14 mouse cellular contexts compared by ENCODE assay signal in the genomic region with DNA sequence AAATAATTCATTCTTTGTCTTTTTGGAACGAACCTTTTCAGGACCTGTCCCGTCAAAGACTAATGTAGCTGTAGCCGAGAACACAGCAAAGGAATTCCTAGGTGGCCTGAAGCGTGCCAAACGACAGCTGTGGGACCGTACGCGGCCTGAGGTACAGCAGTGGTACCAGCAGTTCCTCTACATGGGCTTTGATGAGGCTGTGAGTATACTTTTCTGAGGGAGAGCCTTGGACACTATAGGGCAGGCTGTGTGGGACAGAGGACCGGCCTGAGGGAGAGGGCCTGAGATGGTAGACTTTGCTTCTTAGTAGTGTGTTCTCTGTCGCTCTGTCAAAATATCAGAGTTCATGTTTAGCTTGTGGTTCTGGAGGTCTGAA. TPM values are rescaled to one million over a fixed set of nuclear protein-coding genes. Genes with fewer than 3 reads are reported as not detected.
DNase-seq lines count a peak whose midpoint lies in the region; ATAC-seq and TF ChIP-seq lines count a peak whose summit lies in the region.
"Had no signal": no experiment of that assay in that cellular context is flagged by ENCODE, and none has a peak within 500 bp of the region (broad histone marks: within the 10 kb centered on the region; RNA-seq: fewer than 3 reads in every experiment).

No protein-coding gene starts in this region.

- H3K9me3 ChIP-seq in kidney, postnatal 0 days (replicated peaks; ENCODE audit: low read length): no peaks in the 10 kb centered on the region
- H3K9me3 ChIP-seq in neural tube, embryonic 12.5 days: no peaks in the 10 kb centered on the region
- no peaks in the 10 kb centered on the region for H3K9me3 ChIP-seq in neural tube, embryonic 15.5 days (replicated peaks)
- H3K9me3 ChIP-seq in hindbrain, embryonic 14.5 days (ENCODE audit: control insufficient read depth, low read length): no peaks in the 10 kb centered on the region
- H3K9me3 ChIP-seq: embryonic facial prominence, embryonic 15.5 days; heart, embryonic 13.5 days; limb, embryonic 13.5 days; liver, embryonic 12.5 days had no signal

- 90% methylated on average over 10 of the region's 10 CpGs for WGBS in kidney, postnatal 0 days
- WGBS in neural tube, embryonic 12.5 days: 85% methylated on average over 10 of the region's 10 CpGs
- WGBS in neural tube, embryonic 15.5 days: 83% methylated on average over 10 of the region's 10 CpGs
- 88% methylated on average over 10 of the region's 10 CpGs for WGBS in hindbrain, embryonic 14.5 days

- no peaks in the 10 kb centered on the region for H3K36me3 ChIP-seq in kidney, postnatal 0 days (ENCODE audit: insufficient read depth, low read length)
- H3K36me3 ChIP-seq in neural tube, embryonic 12.5 days: no peaks in the 10 kb centered on the region
- H3K36me3 ChIP-seq in neural tube, embryonic 15.5 days: no peaks in the 10 kb centered on the region
- H3K36me3 ChIP-seq in hindbrain, embryonic 14.5 days (replicated peaks; ENCODE audit: control insufficient read depth, insufficient read depth): no peaks in the 10 kb centered on the region
- H3K36me3 ChIP-seq: embryonic facial prominence, embryonic 15.5 days; heart, embryonic 13.5 days; limb, embryonic 13.5 days; liver, embryonic 12.5 days had no signal

- no peak for TF ChIP-seq CTCF in kidney, postnatal 0 days (IDR thresholded peaks at IDR 0.05; ENCODE audit: low read depth)

- no peaks in the 10 kb centered on the region for H3K4me1 ChIP-seq in kidney, postnatal 0 days (replicated peaks; ENCODE audit: insufficient read depth, low read length)
- no peaks in the 10 kb centered on the region for H3K4me1 ChIP-seq in neural tube, embryonic 12.5 days
- H3K4me1 ChIP-seq in neural tube, embryonic 15.5 days: no peaks in the 10 kb centered on the region
- no peaks in the 10 kb centered on the region for H3K4me1 ChIP-seq in hindbrain, embryonic 14.5 days (replicated peaks; ENCODE audit: control insufficient read depth, insufficient read depth, low read length)
- H3K4me1 ChIP-seq: embryonic facial prominence, embryonic 15.5 days; heart, embryonic 13.5 days; liver, embryonic 12.5 days had no signal

- no peak overlapping the region for H3K9ac ChIP-seq in kidney, postnatal 0 days (ENCODE audit: low read depth, low read length)
- H3K9ac ChIP-seq in neural tube, embryonic 12.5 days: no peak overlapping the region
- H3K9ac ChIP-seq in neural tube, embryonic 15.5 days (replicated peaks): no peak overlapping the region
- no peak overlapping the region for H3K9ac ChIP-seq in hindbrain, embryonic 14.5 days
- H3K9ac ChIP-seq: embryonic facial prominence, embryonic 15.5 days; heart, embryonic 13.5 days; limb, embryonic 13.5 days; liver, embryonic 12.5 days had no signal

- H3K27me3 ChIP-seq in kidney, postnatal 0 days (ENCODE audit: insufficient read depth, low read length): no peaks in the 10 kb centered on the region
- no peaks in the 10 kb centered on the region for H3K27me3 ChIP-seq in neural tube, embryonic 12.5 days (replicated peaks)
- H3K27me3 ChIP-seq in neural tube, embryonic 15.5 days (replicated peaks): no peaks in the 10 kb centered on the region
- no peaks in the 10 kb centered on the region for H3K27me3 ChIP-seq in hindbrain, embryonic 14.5 days (ENCODE audit: control insufficient read depth, insufficient read depth, low read length)
- H3K27me3 ChIP-seq: embryonic facial prominence, embryonic 15.5 days; heart, embryonic 13.5 days; limb, embryonic 13.5 days; liver, embryonic 12.5 days had no signal

- H3K4me3 ChIP-seq in kidney, postnatal 0 days (replicated peaks; ENCODE audit: low read depth, low read length): no peak overlapping the region
- no peak overlapping the region for H3K4me3 ChIP-seq in neural tube, embryonic 12.5 days
- H3K4me3 ChIP-seq in neural tube, embryonic 15.5 days (replicated peaks): no peak overlapping the region
- no peak overlapping the region for H3K4me3 ChIP-seq in hindbrain, embryonic 14.5 days (replicated peaks; ENCODE audit: low read length)
- H3K4me3 ChIP-seq: embryonic facial prominence, embryonic 15.5 days; heart, adult 2 months; heart, embryonic 13.5 days; limb, embryonic 13.5 days; liver, embryonic 12.5 days had no signal

- no peak overlapping the region for H3K27ac ChIP-seq in kidney, postnatal 0 days
- no peak overlapping the region for H3K27ac ChIP-seq in neural tube, embryonic 12.5 days
- no peak overlapping the region for H3K27ac ChIP-seq in neural tube, embryonic 15.5 days (replicated peaks)
- no peak overlapping the region for H3K27ac ChIP-seq in hindbrain, embryonic 14.5 days
- H3K27ac ChIP-seq: embryonic facial prominence, embryonic 15.5 days; heart, adult 2 months; heart, embryonic 13.5 days; limb, embryonic 13.5 days; liver, embryonic 12.5 days had no signal

- DNase-seq in kidney, postnatal 0 days (ENCODE audit: low spot score): no peak
- no peak for DNase-seq in kidney, adult 18-20 months
- no peak for DNase-seq in hindbrain, embryonic 14.5 days (ENCODE audit: low spot score)
- DNase-seq in thymus, postnatal 14 days: no peak
- DNase-seq: gastrocnemius, postnatal 25 days; heart, adult 2 months; kidney, adult 11 months had no signal

- no peak overlapping the region for H3K4me2 ChIP-seq in kidney, postnatal 0 days (ENCODE audit: low read length)
- no peak overlapping the region for H3K4me2 ChIP-seq in neural tube, embryonic 12.5 days (replicated peaks)
- no peak overlapping the region for H3K4me2 ChIP-seq in neural tube, embryonic 15.5 days
- H3K4me2 ChIP-seq in hindbrain, embryonic 14.5 days (replicated peaks): no peak overlapping the region
- H3K4me2 ChIP-seq: embryonic facial prominence, embryonic 15.5 days; heart, embryonic 13.5 days; limb, embryonic 13.5 days; liver, embryonic 12.5 days had no signal

- ATAC-seq in kidney, postnatal 0 days (replicated peaks; ENCODE audit: low FRiP score, low read depth): peak; percentile 57; the same call in 1 of the 2 replicates
- peak; percentile 73; the same call in 1 of the 2 replicates for ATAC-seq in neural tube, embryonic 12.5 days (ENCODE audit: low FRiP score, low read depth)
- ATAC-seq in neural tube, embryonic 15.5 days (ENCODE audit: low FRiP score): no peak; the same call in 1 of the 2 replicates
- peak; percentile 36; the same call in 1 of the 2 replicates for ATAC-seq in hindbrain, embryonic 14.5 days (ENCODE audit: low FRiP score)
- ATAC-seq in activated CD4-positive, CD25-positive, alpha-beta regulatory T cell, adult 4 months: no peak
- ATAC-seq: liver, embryonic 12.5 days had no signal

RNA-seq across cellular contexts. Expression of a gene that starts 8.1 kb away (rescaled TPM):
- 23.4 and 25.1 TPM in 2 replicates for polyA plus RNA-seq in kidney, postnatal 0 days (2015; fragmentation: Nextera tagmentation; extraction: Ambion mirVana)
- polyA plus RNA-seq in neural tube, embryonic 12.5 days (2016; fragmentation: Nextera tagmentation; extraction: Ambion mirVana): 2.2 TPM in 2 replicates
- polyA plus RNA-seq in neural tube, embryonic 15.5 days (2015; fragmentation: Nextera tagmentation; extraction: Ambion mirVana): 27.2 and 30.5 TPM in 2 replicates
- polyA plus RNA-seq in hindbrain, embryonic 14.5 days (2014; fragmentation: Nextera tagmentation; extraction: Ambion mirVana): 44.6 and 66.3 TPM in 2 replicates
- not detected for polyA plus RNA-seq in activated CD4-positive, CD25-positive, alpha-beta regulatory T cell, adult 4 months (2017; shearing (Covaris generic))

Comparison
In these comparisons a context has a peak if more than half of its experiments do, and no peak if none do; other contexts are left out.
1. ATAC-seq: peak in kidney, postnatal 0 days (single experiment), neural tube, embryonic 12.5 days (single experiment) and hindbrain, embryonic 14.5 days (single experiment); none in neural tube, embryonic 15.5 days (single experiment) and activated CD4-positive, CD25-positive, alpha-beta regulatory T cell, adult 4 months (single experiment).